Mouse (Mus musculus) embryonic fibroblast, embryonic 13.5 days (primary cell): ENCODE measurements at regions not wholly inside any gene's neighbourhood (a gene's known extent, or its start where the extent isn't known, plus 50 kb on each side); places are given as distances from the start of the nearest gene placed in this dataset.

Source experiments
- CTCF ChIP-seq: IDR thresholded peaks from 2 replicates; pipeline ENCODE4 v1.5.1; 2011; ENCODE audit warnings: mild to moderate bottlenecking, control low read depth, low read length, moderate library complexity, borderline replicate concordance; ENCODE audit not compliant: insufficient read depth
- POLR2A ChIP-seq: IDR thresholded peaks from 2 replicates; pipeline ENCODE4 v1.6.1; 2011; ENCODE audit warnings: low read depth, mild to moderate bottlenecking, control low read depth, low read length, moderate library complexity

GRCm38 (mm10) chr3:37844731-37845312 lies 120.5 kb upstream of the Gm5148 start:
- TF ChIP-seq POLR2A (no peak), CTCF (no peak)
